Mouse (Mus musculus) bone marrow, adult 2 months (tissue): ENCODE results near the gene Ifi27l2b.

ENCODE experiments used
- CTCF ChIP-seq: fragments of 200-500 bp; IDR thresholded peaks from 2 replicates; pipeline ENCODE4 v1.5.1; 2011; ENCODE audit warnings: low read length, control low read depth; ENCODE audit not compliant: control insufficient read depth, insufficient read depth
- POLR2A ChIP-seq: fragments of 200-500 bp; IDR thresholded peaks from 2 replicates; pipeline ENCODE4 v1.6.1; 2011; ENCODE audit warnings: low read depth, mild to moderate bottlenecking, control low read depth, low read length, borderline replicate concordance; ENCODE audit not compliant: control insufficient read depth

GRCm38 (mm10) chr12:103433986-103434731 is 22.9 kb downstream of the Ifi27l2b start, which contains the start of gene Ifi27:
- TF ChIP-seq POLR2A: no peak; the same call in 1 of the 2 replicates
- TF ChIP-seq CTCF: no peak
